Mouse (Mus musculus): Measurements from ENCODE around the gene Daglb.

DNA sequence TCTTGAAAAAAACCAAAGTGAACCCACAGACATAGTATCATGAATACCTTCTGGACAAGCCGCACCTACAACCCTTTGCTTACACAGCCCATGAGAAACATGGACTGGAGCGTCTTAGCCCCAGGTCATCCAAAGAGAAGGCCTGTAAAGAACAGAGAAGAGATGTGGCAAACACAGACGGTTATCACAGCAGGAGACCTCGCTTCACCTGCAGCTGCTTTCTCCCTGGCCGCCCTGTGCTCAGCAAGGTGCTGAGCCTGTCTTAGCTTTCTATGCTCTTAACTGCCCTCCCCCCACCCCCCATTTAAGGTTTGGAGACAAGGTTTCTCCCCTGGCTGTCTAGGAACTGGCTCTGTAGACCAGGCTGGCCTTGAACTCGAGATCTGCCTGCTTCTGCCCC is 90.8 kb downstream of the Daglb start:
- TF ChIP-seq CTCF (IDR thresholded peaks at IDR 0.05; ENCODE audit: borderline replicate concordance, control insufficient read depth, extremely low read depth, insufficient read depth, low read length, poor library complexity) (no peak), POLR2A (IDR thresholded peaks at IDR 0.05; ENCODE audit: control insufficient read depth, extremely low read depth, insufficient read depth, low read length, poor library complexity) (no peak)

Data from thymus, adult 2 months (tissue).